Comparison of ENCODE assay signal across 15 mouse cellular contexts in the genomic region with DNA sequence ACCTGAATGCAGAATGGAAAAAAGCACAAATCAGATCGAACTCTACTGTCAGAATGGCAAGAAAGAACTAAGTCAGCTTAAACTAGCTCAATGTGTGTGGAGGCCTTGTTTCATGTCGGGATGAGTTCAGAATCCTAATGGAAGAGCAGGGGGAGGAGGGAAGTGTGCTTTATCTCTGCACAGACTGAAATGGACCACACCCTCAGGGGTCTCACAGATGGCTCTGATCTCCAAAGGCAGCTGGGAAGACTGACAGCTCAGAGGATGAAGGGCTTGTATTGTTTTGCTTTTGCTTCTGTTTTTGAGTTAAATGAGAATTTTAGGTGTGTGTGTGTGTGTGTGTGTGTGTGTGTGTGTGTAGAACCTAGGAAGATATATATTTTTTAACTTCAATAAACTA.
"Had no signal": no experiment of that assay in that cellular context is flagged by ENCODE, and none has a peak within 500 bp of the region (broad histone marks: within the 10 kb centered on the region; RNA-seq: fewer than 3 reads in every experiment).

No protein-coding gene starts in this region.

- H3K9ac ChIP-seq: liver, embryonic 13.5 days; midbrain, embryonic 12.5 days; neural tube, embryonic 12.5 days; neural tube, embryonic 15.5 days had no signal

- H3K4me1 ChIP-seq: liver, embryonic 13.5 days had no signal

- H3K4me3 ChIP-seq: layer of hippocampus, adult 2 months; liver, embryonic 13.5 days; midbrain, embryonic 12.5 days; neural tube, embryonic 12.5 days; neural tube, embryonic 15.5 days had no signal

- H3K27me3 ChIP-seq: liver, embryonic 13.5 days; midbrain, embryonic 12.5 days; neural tube, embryonic 12.5 days; neural tube, embryonic 15.5 days had no signal

- H3K4me2 ChIP-seq: liver, embryonic 13.5 days; midbrain, embryonic 12.5 days; neural tube, embryonic 12.5 days; neural tube, embryonic 15.5 days had no signal

- H3K36me3 ChIP-seq: liver, embryonic 13.5 days; midbrain, embryonic 12.5 days; neural tube, embryonic 12.5 days; neural tube, embryonic 15.5 days had no signal

- H3K9me3 ChIP-seq: liver, embryonic 13.5 days; midbrain, embryonic 12.5 days; neural tube, embryonic 12.5 days; neural tube, embryonic 15.5 days had no signal

- H3K27ac ChIP-seq: kidney, postnatal 0 days; layer of hippocampus, adult 2 months; liver, embryonic 13.5 days; midbrain, embryonic 12.5 days; neural tube, embryonic 12.5 days; neural tube, embryonic 15.5 days had no signal

- ATAC-seq: intestine, postnatal 0 days had no signal

- DNase-seq: kidney, adult 2 months; kidney, postnatal 25 days; layer of hippocampus, adult 9-11 months; liver, embryonic 13.5 days; lung, adult 2 months; lung, postnatal 14 days; lung, postnatal 4 days; thymus, adult 18-20 months; thymus, postnatal 36 days had no signal
